Mouse (Mus musculus) hindbrain, embryonic 16.5 days (tissue): ENCODE measurements around the gene Rbl1. TPM values are rescaled to one million over a fixed set of nuclear protein-coding genes. Genes with fewer than 3 reads are reported as not detected.
A peak's percentile ranks its signal among the peaks of the same experiment; 100 is the strongest.
"Not testable (repeated sequence)": the region's sequence is repeated elsewhere in the genome, so short reads cannot be mapped to it uniquely, and the experiment has no call there.

Experiments
- ATAC-seq: fragments of 200-750 bp; cut with Nextera tagmentation; 2 replicates; pipeline ENCODE4 v1.8.0; 2017; ENCODE audit warnings: moderate TSS enrichment, moderate library complexity
- H3K27ac ChIP-seq: fragments of 300-500 bp; sonication (generic); 2 replicates; pipeline ENCODE4 v1.5.1; 2014; ENCODE audit warnings: low read depth, mild to moderate bottlenecking, control low read depth, low read length, moderate library complexity
- H3K27me3 ChIP-seq: fragments of 300-500 bp; sonication (generic); replicated peaks from 2 replicates; pipeline ENCODE4 v1.6.1; 2014; ENCODE audit warnings: low read length; ENCODE audit not compliant: control insufficient read depth, insufficient read depth
- H3K36me3 ChIP-seq: fragments of 300-500 bp; sonication (generic); 2 replicates; pipeline ENCODE4 v1.6.1; 2014; ENCODE audit warnings: mild to moderate bottlenecking, low read length, moderate library complexity, mixed read lengths; ENCODE audit not compliant: control insufficient read depth, insufficient read depth
- H3K4me1 ChIP-seq: fragments of 300-500 bp; sonication (generic); 2 replicates; pipeline ENCODE4 v1.6.1; 2014; ENCODE audit warnings: low read depth, low read length; ENCODE audit not compliant: control insufficient read depth, insufficient read depth
- H3K4me2 ChIP-seq: fragments of 300-500 bp; sonication (generic); 2 replicates; pipeline ENCODE4 v1.6.1; 2014; ENCODE audit warnings: mild to moderate bottlenecking, low read length, control low read depth, moderate library complexity
- H3K4me3 ChIP-seq: fragments of 300-500 bp; sonication (generic); 2 replicates; pipeline ENCODE4 v1.5.1; 2014; ENCODE audit warnings: mild to moderate bottlenecking, low read length, control low read depth, moderate library complexity
- H3K9ac ChIP-seq: fragments of 300-500 bp; sonication (generic); 2 replicates; pipeline ENCODE4 v1.6.1; 2014; ENCODE audit warnings: low read depth, mild to moderate bottlenecking, control low read depth, low read length, moderate library complexity
- H3K9me3 ChIP-seq: fragments of 300-500 bp; sonication (generic); 2 replicates; pipeline ENCODE4 v1.6.1; 2014; ENCODE audit warnings: mild to moderate bottlenecking, low read length, moderate library complexity; ENCODE audit not compliant: control insufficient read depth
- WGBS: fragments of 180-500 bp; shearing (Covaris S2); extraction: QIAGEN DNeasy Blood & Tissue Kit; methylation state at CpG from one replicate; pipeline ENCODE4 v1.1.7; 2014; 5-methylcytosine and 5-hydroxymethylcytosine counted together
- polyA plus RNA-seq: library from polyadenylated mRNA; unstranded; fragments of >200 nt; fragmentation: Nextera tagmentation; extraction: Ambion mirVana; gene quantifications from 2 replicates; pipeline ENCODE4 v1.2.1, GENCODE M21; 2015

Gene Rbl1
- polyA plus RNA-seq: 4.7 and 5.9 TPM in 2 replicates

DNA sequence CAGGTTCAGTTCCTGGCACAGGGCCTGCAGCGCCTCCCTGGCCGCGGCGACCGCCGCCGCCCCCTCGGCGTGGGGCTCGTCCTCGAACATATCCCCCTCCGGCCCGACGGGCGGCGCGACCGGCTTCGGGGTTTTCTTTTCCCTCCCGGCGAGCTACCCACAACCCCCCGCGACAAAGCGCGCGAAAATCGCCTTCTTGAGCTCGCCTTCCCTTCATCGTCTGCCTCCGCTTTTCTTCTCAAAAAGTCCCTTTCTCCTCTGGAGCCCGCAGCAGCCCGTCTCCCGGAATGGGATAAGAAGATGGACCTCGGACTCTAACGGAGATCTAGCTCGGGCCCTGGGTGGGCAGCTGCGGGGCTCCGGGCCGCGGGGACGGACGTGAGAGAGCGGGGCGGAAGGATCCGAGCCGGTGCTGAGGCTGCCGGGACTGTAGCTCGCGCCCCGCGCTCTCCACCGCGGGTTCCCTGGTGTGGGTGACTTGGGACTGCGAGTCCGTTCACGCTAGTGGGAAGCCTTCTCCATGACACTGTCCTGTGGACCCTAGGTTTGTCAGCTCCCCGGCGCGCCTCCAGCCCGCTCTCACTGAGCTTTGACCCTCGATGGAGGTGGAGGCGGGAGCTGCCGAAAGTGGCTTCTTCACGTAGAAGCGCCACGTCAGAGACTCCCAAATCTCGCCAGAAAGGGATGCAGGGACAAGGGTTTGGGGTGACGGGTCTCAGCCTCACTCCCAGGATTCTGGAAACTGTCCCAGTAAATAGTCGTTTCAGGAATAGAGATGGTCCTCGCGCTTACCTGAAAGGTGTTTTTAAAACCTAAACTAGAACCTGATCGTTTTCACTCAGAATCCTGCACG is at the start of gene Rbl1:
Gene Rbl1, minus strand, starts transcription at position 169 of the 853 bp plus-strand sequence.
- H3K4me1 ChIP-seq: peaks cover 7% of the 10 kb centered on the region; the same call in 1 of the 2 replicates
- peak within 1 kb of the TSS; percentile 80 for H3K4me2 ChIP-seq
- 0 out of 2 replicates have a peak, but pooled peaks cover 2% of the 10 kb centered on the region for H3K9me3 ChIP-seq
- peak within 1 kb of the TSS; percentile 86 for H3K4me3 ChIP-seq
- H3K36me3 ChIP-seq: no peaks in the 10 kb centered on the region
- no peaks in the 10 kb centered on the region for H3K27me3 ChIP-seq
- H3K27ac ChIP-seq: peak within 1 kb of the TSS; percentile 98
- WGBS: 2% methylated on average over 73 of the region's 73 CpGs
- peak within 1 kb of the TSS; percentile 97 for H3K9ac ChIP-seq
- ATAC-seq: peak; percentile 91

GRCm38 (mm10) chr2:157248111-157248510 is 43.8 kb upstream of the Rbl1 start:
- Histone ChIP-seq H3K9ac (no peak overlapping the region), H3K4me1 (no peaks in the 10 kb centered on the region), H3K9me3 (no peaks in the 10 kb centered on the region), H3K27me3 (no peaks in the 10 kb centered on the region), H3K36me3 (no peaks in the 10 kb centered on the region), H3K4me3 (no peak overlapping the region), H3K27ac (no peak overlapping the region), H3K4me2 (no peak overlapping the region)
- ATAC-seq: no peak

DNA sequence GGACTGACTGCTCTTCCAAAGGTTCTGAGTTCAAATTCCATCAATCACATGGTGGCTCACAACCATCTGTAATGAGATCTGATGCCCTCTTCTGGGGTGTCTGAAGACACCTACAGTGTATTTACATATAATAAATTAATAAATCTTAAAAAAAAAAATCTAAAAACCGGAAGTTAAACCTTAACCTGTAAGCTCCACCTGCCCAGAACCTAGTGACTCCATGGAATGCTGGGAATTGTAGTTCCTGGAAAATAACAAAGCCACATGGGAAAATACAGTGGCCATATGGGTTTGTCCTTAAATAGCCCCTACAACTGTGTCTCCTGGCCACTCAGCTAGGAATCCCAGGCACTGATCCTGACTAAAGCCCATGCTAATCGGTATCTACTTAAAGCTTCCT is 41.3 kb upstream of the Rbl1 start:
- no peaks in the 10 kb centered on the region for H3K4me1 ChIP-seq
- no peak overlapping the region for H3K9ac ChIP-seq
- H3K27ac ChIP-seq: no peak overlapping the region
- ATAC-seq: no peak
- H3K4me2 ChIP-seq: no peak overlapping the region
- H3K9me3 ChIP-seq: no peaks in the 10 kb centered on the region
- 79% methylated on average over 2 of the region's 2 CpGs for WGBS
- no peaks in the 10 kb centered on the region for H3K36me3 ChIP-seq
- no peaks in the 10 kb centered on the region for H3K27me3 ChIP-seq
- H3K4me3 ChIP-seq: no peak overlapping the region

- no peak overlapping the region for H3K4me3 ChIP-seq
- 69% methylated on average over 5 of the region's 5 CpGs for WGBS
- no peaks in the 10 kb centered on the region for H3K9me3 ChIP-seq
- H3K27ac ChIP-seq: no peak overlapping the region
- no peaks in the 10 kb centered on the region for H3K4me1 ChIP-seq
- no peaks in the 10 kb centered on the region for H3K36me3 ChIP-seq
- H3K4me2 ChIP-seq: no peak overlapping the region
- no peaks in the 10 kb centered on the region for H3K27me3 ChIP-seq
- ATAC-seq: no peak
- no peak overlapping the region for H3K9ac ChIP-seq
Measured at GRCm38 (mm10) chr2:157245001-157245400, 40.7 kb upstream of the Rbl1 start.

- H3K9ac ChIP-seq: no peak overlapping the region
- no peak overlapping the region for H3K27ac ChIP-seq
- no peak overlapping the region for H3K4me2 ChIP-seq
- H3K4me1 ChIP-seq: no peaks in the 10 kb centered on the region
- H3K9me3 ChIP-seq: no peaks in the 10 kb centered on the region
- no peak for ATAC-seq
- no peaks in the 10 kb centered on the region for H3K27me3 ChIP-seq
- no peaks in the 10 kb centered on the region for H3K36me3 ChIP-seq
- 80% methylated on average over 8 of the region's 8 CpGs for WGBS
- H3K4me3 ChIP-seq: no peak overlapping the region
Measured at GRCm38 (mm10) chr2:157235946-157236345, 31.6 kb upstream of the Rbl1 start.

GRCm38 (mm10) chr2:157221916-157222315 is 17.6 kb upstream of the Rbl1 start:
- not testable (repeated sequence) for H3K4me1 ChIP-seq, H3K27ac ChIP-seq, H3K4me2 ChIP-seq, H3K9me3 ChIP-seq, H3K36me3 ChIP-seq, ATAC-seq, H3K4me3 ChIP-seq, H3K9ac ChIP-seq, H3K27me3 ChIP-seq
- WGBS: 91% methylated on average over 3 of the region's 3 CpGs

DNA sequence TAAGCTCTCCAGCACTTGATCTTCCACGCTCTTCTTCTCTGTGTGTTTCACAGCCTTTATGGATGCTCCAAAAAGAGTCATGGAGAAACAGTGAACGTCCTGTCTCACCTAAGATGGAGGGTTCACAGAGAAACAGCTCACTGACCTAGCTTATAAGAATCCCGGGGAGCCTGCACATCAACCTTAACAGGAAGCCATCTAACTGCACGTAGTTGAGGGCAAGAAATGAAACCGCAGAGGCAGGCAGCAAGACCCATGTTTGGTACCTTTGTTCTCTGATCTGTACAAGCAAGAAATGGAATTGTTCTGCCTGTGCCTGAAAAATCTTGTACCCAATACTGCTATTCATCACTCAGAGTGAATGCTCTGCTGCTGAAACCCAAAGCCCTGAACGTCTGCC is 15.8 kb upstream of the Rbl1 start:
- H3K36me3 ChIP-seq: no peaks in the 10 kb centered on the region
- no peaks in the 10 kb centered on the region for H3K27me3 ChIP-seq
- ATAC-seq: no peak
- no peaks in the 10 kb centered on the region for H3K9me3 ChIP-seq
- no peak overlapping the region for H3K4me3 ChIP-seq
- H3K27ac ChIP-seq: no peak overlapping the region
- no peaks in the 10 kb centered on the region for H3K4me1 ChIP-seq
- H3K9ac ChIP-seq: no peak overlapping the region
- WGBS: 80% methylated on average over 6 of the region's 6 CpGs
- no peak overlapping the region for H3K4me2 ChIP-seq

DNA sequence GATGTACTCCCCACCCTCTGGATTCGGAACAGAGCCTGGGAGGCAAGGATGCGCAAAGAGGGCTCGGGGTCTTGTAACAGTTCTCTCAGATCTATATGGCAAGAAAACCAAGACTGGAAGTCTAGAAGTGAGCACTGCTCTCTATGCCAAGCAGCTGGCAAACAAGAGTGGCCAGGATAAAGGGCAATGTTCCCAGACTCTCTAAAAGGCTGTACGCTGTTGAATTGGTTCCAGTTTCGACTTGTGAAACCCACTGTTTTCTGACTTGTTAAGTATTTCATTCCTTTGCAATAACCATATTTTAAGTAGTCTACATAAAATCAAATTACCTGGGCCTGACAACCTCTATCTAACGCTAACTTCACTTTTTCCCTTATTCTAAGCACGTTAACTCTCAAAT is 7.4 kb upstream of the Rbl1 start:
- Histone ChIP-seq H3K9me3 (0 out of 2 replicates have a peak, but pooled peaks cover 2% of the 10 kb centered on the region), H3K4me2 (no peak overlapping the region), H3K27me3 (no peaks in the 10 kb centered on the region), H3K36me3 (no peaks in the 10 kb centered on the region), H3K9ac (no peak overlapping the region), H3K27ac (no peak overlapping the region), H3K4me1 (no peaks in the 10 kb centered on the region), H3K4me3 (no peak overlapping the region)
- ATAC-seq: no peak
- WGBS: 93% methylated on average over 7 of the region's 7 CpGs

DNA sequence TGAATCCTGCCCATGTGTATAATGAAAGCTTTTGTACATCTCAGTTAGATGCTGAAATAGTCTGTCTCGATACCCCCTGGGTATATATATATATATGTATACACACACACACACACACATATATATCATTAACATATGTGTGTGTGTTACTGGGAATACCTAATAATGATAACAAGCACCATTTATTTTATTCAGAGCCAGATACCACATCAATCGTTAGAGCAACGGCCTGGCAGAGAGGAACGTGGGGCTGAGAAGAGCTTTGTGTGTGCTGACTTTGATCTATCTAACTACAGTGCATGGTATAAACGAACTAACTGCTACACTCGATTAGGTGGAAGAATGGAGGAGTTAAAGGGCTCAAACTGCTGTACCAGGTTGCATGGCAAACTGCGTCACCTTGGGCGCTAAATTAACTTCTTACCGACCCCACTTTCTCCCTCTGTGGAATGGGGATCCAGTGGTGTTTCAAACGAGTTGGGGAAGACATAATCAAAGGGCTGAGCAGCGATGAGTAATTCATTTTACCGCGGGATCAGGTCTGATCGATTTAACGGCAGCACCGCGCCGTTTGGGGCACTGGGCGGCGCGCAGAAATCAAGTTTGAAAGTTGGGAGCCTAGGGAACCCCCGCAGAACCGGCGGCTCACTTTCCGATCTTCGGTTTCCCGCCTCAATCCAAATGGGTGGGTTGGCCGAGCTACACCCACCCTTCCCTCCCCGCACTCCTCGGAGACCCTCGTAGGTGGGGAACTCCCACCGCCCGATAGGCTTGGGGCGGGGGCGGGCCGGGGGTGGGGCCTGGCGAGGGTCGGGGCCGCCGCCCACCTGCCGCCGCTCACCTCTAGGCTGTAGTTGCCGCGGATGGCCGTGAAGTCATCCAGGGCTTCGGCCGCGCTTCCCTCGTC is 622 bp downstream of the Rbl1 start:
- peak overlapping the region; percentile 97 for H3K9ac ChIP-seq
- peaks cover 7% of the 10 kb centered on the region; the same call in 1 of the 2 replicates for H3K4me1 ChIP-seq
- 0 out of 2 replicates have a peak, but pooled peaks cover 2% of the 10 kb centered on the region for H3K9me3 ChIP-seq
- H3K4me3 ChIP-seq: peak overlapping the region; percentile 86
- peak; percentile 89 for ATAC-seq
- H3K36me3 ChIP-seq: peaks cover 1% of the 10 kb centered on the region; the same call in 1 of the 2 replicates
- H3K27me3 ChIP-seq: no peaks in the 10 kb centered on the region
- 1% methylated on average over 40 of the region's 49 CpGs for WGBS
- H3K27ac ChIP-seq: peak overlapping the region; percentile 98
- peak overlapping the region; percentile 80 for H3K4me2 ChIP-seq
